Mouse (Mus musculus): Measurements from ENCODE around the gene Stox2. TPM values are rescaled to one million over a fixed set of nuclear protein-coding genes. Genes with fewer than 3 reads are reported as not detected.

Stox2 gene
- 27.8 and 36.9 TPM in 2 replicates for polyA plus RNA-seq (2014; fragmentation: Nextera tagmentation; extraction: Ambion mirVana)

- ATAC-seq (ENCODE audit: low FRiP score) (no peak), DNase-seq (ENCODE audit: low spot score) (no peak)
- H3K36me3 ChIP-seq (ENCODE audit: control insufficient read depth, insufficient read depth, low read length) = no peaks in the 10 kb centered on the region
- no peak within 1 kb of the TSS for H3K4me3 ChIP-seq (ENCODE audit: low read depth, low read length)
- no peak within 1 kb of the TSS for H3K27ac ChIP-seq (ENCODE audit: low read depth, low read length)
- 80% methylated on average over 19 of the region's 19 CpGs for WGBS
- no peak within 1 kb of the TSS for H3K4me2 ChIP-seq (replicated peaks; ENCODE audit: low read depth, low read length)
- H3K27me3 ChIP-seq (ENCODE audit: control insufficient read depth, insufficient read depth, low read length) = no peaks in the 10 kb centered on the region
- no peaks in the 10 kb centered on the region for H3K9me3 ChIP-seq (ENCODE audit: control insufficient read depth, low read length)
- H3K9ac ChIP-seq (ENCODE audit: low read depth, low read length) = no peak within 1 kb of the TSS
- H3K4me1 ChIP-seq (replicated peaks; ENCODE audit: control insufficient read depth, insufficient read depth, low read length) = no peaks in the 10 kb centered on the region
Observed at GRCm38 (mm10) chr8:47446312-47447046, at the start of gene Stox2. TSS of gene Stox2 (minus strand) at chr8:47446362.

GRCm38 (mm10) chr8:47495428-47495827 is 49.3 kb upstream of the Stox2 start:
- no peak overlapping the region for H3K9ac ChIP-seq (ENCODE audit: low read depth, low read length)
- H3K4me3 ChIP-seq (ENCODE audit: low read depth, low read length) = no peak overlapping the region
- no peaks in the 10 kb centered on the region for H3K9me3 ChIP-seq (ENCODE audit: control insufficient read depth, low read length)
- no peak overlapping the region for H3K27ac ChIP-seq (ENCODE audit: low read depth, low read length)
- H3K4me2 ChIP-seq (replicated peaks; ENCODE audit: low read depth, low read length) = no peak overlapping the region
- DNase-seq (ENCODE audit: low spot score) = no peak
- H3K36me3 ChIP-seq (ENCODE audit: control insufficient read depth, insufficient read depth, low read length) = 0 out of 2 replicates have a peak, but pooled peaks cover 3% of the 10 kb centered on the region
- no peak for ATAC-seq (ENCODE audit: low FRiP score)
- H3K4me1 ChIP-seq (replicated peaks; ENCODE audit: control insufficient read depth, insufficient read depth, low read length) = no peaks in the 10 kb centered on the region
- H3K27me3 ChIP-seq (ENCODE audit: control insufficient read depth, insufficient read depth, low read length) = no peaks in the 10 kb centered on the region
- 87% methylated on average over 6 of the region's 6 CpGs for WGBS

GRCm38 (mm10) chr8:47494602-47495153 is 48.5 kb upstream of the Stox2 start:
- no peak for DNase-seq (ENCODE audit: low spot score)
- Histone ChIP-seq H3K36me3 (ENCODE audit: control insufficient read depth, insufficient read depth, low read length) (0 out of 2 replicates have a peak, but pooled peaks cover 3% of the 10 kb centered on the region), H3K4me2 (replicated peaks; ENCODE audit: low read depth, low read length) (no peak overlapping the region), H3K4me1 (replicated peaks; ENCODE audit: control insufficient read depth, insufficient read depth, low read length) (no peaks in the 10 kb centered on the region), H3K9me3 (ENCODE audit: control insufficient read depth, low read length) (no peaks in the 10 kb centered on the region), H3K27me3 (ENCODE audit: control insufficient read depth, insufficient read depth, low read length) (no peaks in the 10 kb centered on the region), H3K27ac (ENCODE audit: low read depth, low read length) (no peak overlapping the region), H3K9ac (ENCODE audit: low read depth, low read length) (no peak overlapping the region), H3K4me3 (ENCODE audit: low read depth, low read length) (no peak overlapping the region)
- 87% methylated on average over 12 of the region's 12 CpGs for WGBS
- no peak for ATAC-seq (ENCODE audit: low FRiP score)

DNA sequence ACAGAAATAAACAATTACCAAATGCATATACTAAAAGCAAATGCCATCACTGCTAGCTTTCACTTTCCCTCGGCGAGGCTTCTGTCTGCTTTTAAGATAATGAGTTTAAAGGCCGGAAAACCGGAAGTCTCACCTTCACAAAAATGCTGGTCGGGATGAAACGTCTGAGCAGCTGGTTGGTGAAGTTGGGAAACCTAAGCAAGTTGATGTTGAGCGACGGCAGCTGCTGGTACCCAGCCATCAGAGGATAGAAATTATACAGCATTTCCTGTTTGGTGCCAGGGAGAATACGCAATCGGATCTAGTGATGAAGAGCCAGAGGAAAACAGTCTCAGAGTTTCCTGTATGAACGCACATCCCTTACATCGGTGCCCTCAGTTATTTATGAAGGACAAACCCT is 46.9 kb upstream of the Stox2 start:
- no peak for DNase-seq (ENCODE audit: low spot score)
- Histone ChIP-seq H3K9ac (ENCODE audit: low read depth, low read length) (no peak overlapping the region), H3K4me3 (ENCODE audit: low read depth, low read length) (no peak overlapping the region), H3K4me1 (replicated peaks; ENCODE audit: control insufficient read depth, insufficient read depth, low read length) (no peaks in the 10 kb centered on the region), H3K9me3 (ENCODE audit: control insufficient read depth, low read length) (no peaks in the 10 kb centered on the region), H3K4me2 (replicated peaks; ENCODE audit: low read depth, low read length) (no peak overlapping the region), H3K27me3 (ENCODE audit: control insufficient read depth, insufficient read depth, low read length) (no peaks in the 10 kb centered on the region), H3K27ac (ENCODE audit: low read depth, low read length) (no peak overlapping the region), H3K36me3 (ENCODE audit: control insufficient read depth, insufficient read depth, low read length) (0 out of 2 replicates have a peak, but pooled peaks cover 3% of the 10 kb centered on the region)
- 94% methylated on average over 12 of the region's 12 CpGs for WGBS
- no peak for ATAC-seq (ENCODE audit: low FRiP score)

DNA sequence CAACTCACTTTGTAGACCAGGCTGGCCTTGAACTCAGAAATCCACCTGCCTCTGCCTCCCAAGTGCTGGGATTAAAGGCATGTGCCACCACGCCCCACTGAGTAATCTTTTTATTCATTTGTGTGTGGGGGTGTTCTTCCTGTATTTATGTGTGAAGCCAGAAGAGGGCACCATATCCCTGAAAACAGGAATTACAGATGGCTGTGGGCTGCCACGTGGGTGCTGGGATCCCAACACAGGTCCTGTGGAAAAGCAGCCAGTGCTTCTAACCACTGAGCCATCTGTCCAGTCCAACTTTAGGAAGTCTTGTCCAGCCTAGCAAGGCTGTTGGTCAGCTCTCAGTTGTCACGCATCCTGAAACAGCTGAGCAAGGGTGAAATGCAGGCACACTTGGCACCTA is 41.1 kb upstream of the Stox2 start:
- Histone ChIP-seq H3K27me3 (ENCODE audit: control insufficient read depth, insufficient read depth, low read length) (no peaks in the 10 kb centered on the region), H3K27ac (ENCODE audit: low read depth, low read length) (no peak overlapping the region), H3K4me3 (ENCODE audit: low read depth, low read length) (no peak overlapping the region), H3K4me2 (replicated peaks; ENCODE audit: low read depth, low read length) (no peak overlapping the region), H3K36me3 (ENCODE audit: control insufficient read depth, insufficient read depth, low read length) (no peaks in the 10 kb centered on the region), H3K4me1 (replicated peaks; ENCODE audit: control insufficient read depth, insufficient read depth, low read length) (no peaks in the 10 kb centered on the region), H3K9ac (ENCODE audit: low read depth, low read length) (no peak overlapping the region), H3K9me3 (ENCODE audit: control insufficient read depth, low read length) (no peaks in the 10 kb centered on the region)
- no peak for ATAC-seq (ENCODE audit: low FRiP score)
- WGBS = 87% methylated on average over 3 of the region's 3 CpGs
- DNase-seq (ENCODE audit: low spot score) = no peak

DNA sequence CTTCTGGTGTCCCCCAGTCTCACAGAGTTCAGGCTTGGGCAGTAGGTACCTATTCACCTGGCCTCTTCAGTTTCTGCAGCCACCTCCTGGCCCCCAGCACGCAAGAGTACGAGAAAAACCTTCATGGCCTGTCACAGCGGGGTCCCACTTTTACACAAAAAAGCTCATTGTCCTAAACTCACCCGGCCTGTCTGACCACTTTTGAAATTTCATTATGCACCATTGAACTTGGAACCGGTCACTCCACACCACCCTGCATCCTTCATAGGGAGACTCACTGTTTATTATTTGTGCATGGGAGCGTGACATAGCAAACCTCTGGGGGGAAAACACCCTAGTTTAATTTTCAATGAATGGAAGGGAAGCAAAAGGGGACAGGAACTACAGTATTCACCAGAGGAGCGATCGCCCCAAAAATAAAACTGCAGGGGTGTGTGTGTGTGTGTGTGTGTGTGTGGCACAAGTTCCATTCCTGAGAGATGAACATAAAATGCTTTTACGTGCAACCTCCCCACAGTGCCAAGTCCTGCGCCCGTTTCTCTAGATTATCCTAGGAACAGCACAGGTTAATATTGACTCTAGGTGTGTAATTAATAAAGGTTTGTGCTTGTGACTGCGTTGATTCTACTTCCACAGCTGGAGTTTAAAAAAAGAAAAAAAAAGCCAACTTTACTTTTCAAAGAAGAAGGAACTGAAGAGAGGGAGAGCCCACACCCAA is 36.4 kb upstream of the Stox2 start:
- Histone ChIP-seq H3K36me3 (ENCODE audit: control insufficient read depth, insufficient read depth, low read length) (no peaks in the 10 kb centered on the region), H3K9ac (ENCODE audit: low read depth, low read length) (no peak overlapping the region), H3K27me3 (ENCODE audit: control insufficient read depth, insufficient read depth, low read length) (no peaks in the 10 kb centered on the region), H3K27ac (ENCODE audit: low read depth, low read length) (no peak overlapping the region), H3K4me2 (replicated peaks; ENCODE audit: low read depth, low read length) (no peak overlapping the region), H3K4me3 (ENCODE audit: low read depth, low read length) (no peak overlapping the region), H3K4me1 (replicated peaks; ENCODE audit: control insufficient read depth, insufficient read depth, low read length) (no peaks in the 10 kb centered on the region), H3K9me3 (ENCODE audit: control insufficient read depth, low read length) (no peaks in the 10 kb centered on the region)
- DNase-seq (ENCODE audit: low spot score) (peak; percentile 11), ATAC-seq (ENCODE audit: low FRiP score) (no peak)
- WGBS = 67% methylated on average over 12 of the region's 12 CpGs

- 85% methylated on average over 7 of the region's 7 CpGs for WGBS
- ATAC-seq (ENCODE audit: low FRiP score) (no peak), DNase-seq (ENCODE audit: low spot score) (no peak)
- no peak overlapping the region for H3K27ac ChIP-seq (ENCODE audit: low read depth, low read length)
- H3K4me2 ChIP-seq (replicated peaks; ENCODE audit: low read depth, low read length) = no peak overlapping the region
- H3K9me3 ChIP-seq (ENCODE audit: control insufficient read depth, low read length) = no peaks in the 10 kb centered on the region
- H3K36me3 ChIP-seq (ENCODE audit: control insufficient read depth, insufficient read depth, low read length) = no peaks in the 10 kb centered on the region
- no peaks in the 10 kb centered on the region for H3K4me1 ChIP-seq (replicated peaks; ENCODE audit: control insufficient read depth, insufficient read depth, low read length)
- no peaks in the 10 kb centered on the region for H3K27me3 ChIP-seq (ENCODE audit: control insufficient read depth, insufficient read depth, low read length)
- H3K4me3 ChIP-seq (ENCODE audit: low read depth, low read length) = no peak overlapping the region
- no peak overlapping the region for H3K9ac ChIP-seq (ENCODE audit: low read depth, low read length)
Observed at GRCm38 (mm10) chr8:47480039-47480438, 33.9 kb upstream of the Stox2 start.

GRCm38 (mm10) chr8:47461650-47462049 is 15.5 kb upstream of the Stox2 start:
- no peak for DNase-seq (ENCODE audit: low spot score)
- WGBS = 86% methylated on average over 10 of the region's 10 CpGs
- no peak for ATAC-seq (ENCODE audit: low FRiP score)
- Histone ChIP-seq H3K4me2 (replicated peaks; ENCODE audit: low read depth, low read length) (no peak overlapping the region), H3K9me3 (ENCODE audit: control insufficient read depth, low read length) (peaks cover 3% of the 10 kb centered on the region; the same call in 1 of the 2 replicates), H3K27me3 (ENCODE audit: control insufficient read depth, insufficient read depth, low read length) (no peaks in the 10 kb centered on the region), H3K4me1 (replicated peaks; ENCODE audit: control insufficient read depth, insufficient read depth, low read length) (no peaks in the 10 kb centered on the region), H3K36me3 (ENCODE audit: control insufficient read depth, insufficient read depth, low read length) (no peaks in the 10 kb centered on the region), H3K9ac (ENCODE audit: low read depth, low read length) (no peak overlapping the region), H3K4me3 (ENCODE audit: low read depth, low read length) (no peak overlapping the region), H3K27ac (ENCODE audit: low read depth, low read length) (no peak overlapping the region)

All from hindbrain, embryonic 11.5 days (tissue).